Mouse (Mus musculus) induced T-regulatory cell, adult 2 months (primary cell): Measurements from ENCODE around the gene Cyb561d2.

Experiments
- DNase-seq: peaks from one replicate; pipeline ENCODE4 v3.0.0-alpha.2; 2012; ENCODE audit warnings: low read depth

Gene Cyb561d2

GRCm38 (mm10) chr9:107521711-107522399 is 20.1 kb downstream of the Cyb561d2 start:
- peak; percentile 58 for DNase-seq

GRCm38 (mm10) chr9:107521190-107521589 is 20.8 kb downstream of the Cyb561d2 start:
- DNase-seq, result no peak

- DNase-seq, result no peak
Observed at GRCm38 (mm10) chr9:107520331-107520730, 21.7 kb downstream of the Cyb561d2 start.

- peak; percentile 87 for DNase-seq
Observed at GRCm38 (mm10) chr9:107514303-107514955, 27.6 kb downstream of the Cyb561d2 start.

- no peak for DNase-seq
Observed at GRCm38 (mm10) chr9:107512326-107512725, 29.7 kb downstream of the Cyb561d2 start.

GRCm38 (mm10) chr9:107511436-107511835 is 30.6 kb downstream of the Cyb561d2 start:
- DNase-seq, result no peak

GRCm38 (mm10) chr9:107510384-107511100 is 31.5 kb downstream of the Cyb561d2 start:
- DNase-seq, result no peak

GRCm38 (mm10) chr9:107508266-107508665 is 33.7 kb downstream of the Cyb561d2 start:
- DNase-seq, result no peak

GRCm38 (mm10) chr9:107504662-107505537 is 37.1 kb downstream of the Cyb561d2 start:
- DNase-seq, result no peak

GRCm38 (mm10) chr9:107502131-107502846 is 39.7 kb downstream of the Cyb561d2 start:
- no peak for DNase-seq

- no peak for DNase-seq
Observed at GRCm38 (mm10) chr9:107500708-107501286, 41.2 kb downstream of the Cyb561d2 start.

GRCm38 (mm10) chr9:107496359-107496758 is 45.6 kb downstream of the Cyb561d2 start:
- no peak for DNase-seq

- no peak for DNase-seq
Observed at GRCm38 (mm10) chr9:107494238-107494637, 47.8 kb downstream of the Cyb561d2 start.

GRCm38 (mm10) chr9:107493511-107493910 is 48.5 kb downstream of the Cyb561d2 start:
- DNase-seq, result no peak

GRCm38 (mm10) chr9:107490625-107491024 is 51.4 kb downstream of the Cyb561d2 start:
- no peak for DNase-seq

- DNase-seq, result no peak
Observed at GRCm38 (mm10) chr9:107490146-107490545, 51.8 kb downstream of the Cyb561d2 start.
